Mouse (Mus musculus) liver, postnatal 0 days (tissue): ENCODE data around the gene Trim16. TPM values are rescaled to one million over a fixed set of nuclear protein-coding genes. Genes with fewer than 3 reads are reported as not detected.

Source experiments
- ATAC-seq: fragments of 200-750 bp; cut with Nextera tagmentation; 2 replicates; pipeline ENCODE4 v1.8.0; 2017; ENCODE audit warnings: mild to moderate bottlenecking, moderate library complexity
- DNase-seq: peaks from one replicate; pipeline ENCODE4 v3.0.0-alpha.2; 2016
- H3K27ac ChIP-seq: fragments of 300-500 bp; sonication (generic); 2 replicates; pipeline ENCODE4 v1.5.1; 2014; ENCODE audit warnings: antibody characterized with exemption, moderate library complexity, mild to moderate bottlenecking, low read depth
- H3K27me3 ChIP-seq: fragments of 300-500 bp; sonication (generic); 2 replicates; pipeline ENCODE4 v1.6.1; 2014; ENCODE audit warnings: low read length, control low read depth, mixed read lengths; ENCODE audit not compliant: insufficient read depth
- H3K36me3 ChIP-seq: fragments of 300-500 bp; sonication (generic); replicated peaks from 2 replicates; pipeline ENCODE4 v1.6.1; 2014; ENCODE audit warnings: mild to moderate bottlenecking, control low read depth, low read length, moderate library complexity, mixed read lengths; ENCODE audit not compliant: insufficient read depth
- H3K4me1 ChIP-seq: fragments of 300-500 bp; sonication (generic); 2 replicates; pipeline ENCODE4 v1.6.1; 2014; ENCODE audit warnings: antibody characterized with exemption, mild to moderate bottlenecking, control low read depth; ENCODE audit not compliant: insufficient read depth
- H3K4me2 ChIP-seq: fragments of 300-500 bp; sonication (generic); 2 replicates; pipeline ENCODE4 v1.6.1; 2014; ENCODE audit warnings: low read depth, mild to moderate bottlenecking, low read length, moderate library complexity, mixed read lengths
- H3K4me3 ChIP-seq: fragments of 300-500 bp; sonication (generic); 2 replicates; pipeline ENCODE4 v1.5.1; 2014; ENCODE audit warnings: low read depth, low read length
- H3K9ac ChIP-seq: fragments of 300-500 bp; sonication (generic); replicated peaks from 2 replicates; pipeline ENCODE4 v1.6.1; 2014; ENCODE audit warnings: mild to moderate bottlenecking, moderate library complexity
- H3K9me3 ChIP-seq: fragments of 300-500 bp; sonication (generic); 2 replicates; pipeline ENCODE4 v1.6.1; 2016; ENCODE audit warnings: mild to moderate bottlenecking, control low read depth, low read length, mixed read lengths
- CTCF ChIP-seq: sonication (generic); IDR thresholded peaks from 2 replicates; pipeline ENCODE4 v1.5.1; 2016; ENCODE audit warnings: antibody characterized with exemption, low read depth
- EP300 ChIP-seq: IDR thresholded peaks from 2 replicates; pipeline ENCODE4 v1.6.1; 2016; ENCODE audit warnings: antibody characterized with exemption, low read depth, mild to moderate bottlenecking
- WGBS: fragments of 180-500 bp; shearing (Covaris S2); extraction: QIAGEN DNeasy Blood & Tissue Kit; methylation state at CpG from one replicate; pipeline ENCODE4 v1.1.7; 2014; ENCODE audit not compliant: insufficient replicate concordance; 5-methylcytosine and 5-hydroxymethylcytosine counted together
- polyA plus RNA-seq: library from polyadenylated mRNA; unstranded; fragments of >200 nt; fragmentation: Nextera tagmentation; extraction: Ambion mirVana; gene quantifications from 2 replicates; pipeline ENCODE4 v1.2.1, GENCODE M21; 2015

Gene Trim16
- polyA plus RNA-seq, 1 experiment from 2014 or later, result 0.85 TPM

GRCm38 (mm10) chr11:62826106-62826733 is 6.2 kb downstream of the Trim16 start:
- WGBS, result 69% methylated on average over 6 of the region's 6 CpGs
- H3K27me3 ChIP-seq, result no peaks in the 10 kb centered on the region
- no peak overlapping the region for H3K27ac ChIP-seq
- H3K9me3 ChIP-seq, result no peaks in the 10 kb centered on the region
- H3K36me3 ChIP-seq, result no peaks in the 10 kb centered on the region
- H3K4me2 ChIP-seq, result no peak overlapping the region
- H3K9ac ChIP-seq, result no peak overlapping the region
- no peak for DNase-seq
- no peak for ATAC-seq
- TF ChIP-seq CTCF (no peak), EP300 (no peak)
- H3K4me1 ChIP-seq, result peaks cover 3% of the 10 kb centered on the region; the same call in 1 of the 2 replicates
- no peak overlapping the region for H3K4me3 ChIP-seq

- DNase-seq, result no peak
- Histone ChIP-seq H3K36me3 (no peaks in the 10 kb centered on the region), H3K9me3 (no peaks in the 10 kb centered on the region), H3K27ac (no peak overlapping the region), H3K4me2 (no peak overlapping the region), H3K4me3 (no peak overlapping the region), H3K9ac (no peak overlapping the region), H3K27me3 (no peaks in the 10 kb centered on the region), H3K4me1 (no peaks in the 10 kb centered on the region)
- WGBS, result 70% methylated on average over 4 of the region's 4 CpGs
- ATAC-seq, result no peak
- TF ChIP-seq CTCF (no peak), EP300 (no peak)
Measured at GRCm38 (mm10) chr11:62827135-62827534, 7.1 kb downstream of the Trim16 start.

- Histone ChIP-seq H3K4me2 (no peak overlapping the region), H3K9me3 (no peaks in the 10 kb centered on the region), H3K27me3 (no peaks in the 10 kb centered on the region), H3K4me3 (no peak overlapping the region), H3K36me3 (no peaks in the 10 kb centered on the region), H3K4me1 (no peaks in the 10 kb centered on the region), H3K9ac (no peak overlapping the region), H3K27ac (no peak overlapping the region)
- ATAC-seq (no peak), DNase-seq (no peak)
- TF ChIP-seq CTCF (no peak), EP300 (no peak)
- WGBS, result 75% methylated on average over 3 of the region's 3 CpGs
Measured at GRCm38 (mm10) chr11:62827911-62828310, 7.9 kb downstream of the Trim16 start.

GRCm38 (mm10) chr11:62830387-62830786 is 10.4 kb downstream of the Trim16 start:
- DNase-seq (no peak), ATAC-seq (no peak)

GRCm38 (mm10) chr11:62831906-62832305 is 11.9 kb downstream of the Trim16 start:
- ATAC-seq (no peak), DNase-seq (no peak)
- Histone ChIP-seq H3K4me3 (no peak overlapping the region), H3K9ac (no peak overlapping the region), H3K9me3 (no peaks in the 10 kb centered on the region), H3K27ac (no peak overlapping the region), H3K4me1 (no peaks in the 10 kb centered on the region), H3K36me3 (no peaks in the 10 kb centered on the region), H3K27me3 (no peaks in the 10 kb centered on the region), H3K4me2 (no peak overlapping the region)
- TF ChIP-seq CTCF (no peak), EP300 (no peak)

More at GRCm38 (mm10) chr11:62830387-62830786, 10.4 kb downstream of the Trim16 start:
- H3K4me3 ChIP-seq, result no peak overlapping the region
- no peaks in the 10 kb centered on the region for H3K36me3 ChIP-seq
- no peaks in the 10 kb centered on the region for H3K27me3 ChIP-seq
- H3K27ac ChIP-seq, result no peak overlapping the region
- H3K4me1 ChIP-seq, result no peaks in the 10 kb centered on the region
- H3K4me2 ChIP-seq, result no peak overlapping the region
- 72% methylated on average over 2 of the region's 2 CpGs for WGBS
- no peak overlapping the region for H3K9ac ChIP-seq
- TF ChIP-seq EP300 (no peak), CTCF (no peak)
- no peaks in the 10 kb centered on the region for H3K9me3 ChIP-seq

DNA sequence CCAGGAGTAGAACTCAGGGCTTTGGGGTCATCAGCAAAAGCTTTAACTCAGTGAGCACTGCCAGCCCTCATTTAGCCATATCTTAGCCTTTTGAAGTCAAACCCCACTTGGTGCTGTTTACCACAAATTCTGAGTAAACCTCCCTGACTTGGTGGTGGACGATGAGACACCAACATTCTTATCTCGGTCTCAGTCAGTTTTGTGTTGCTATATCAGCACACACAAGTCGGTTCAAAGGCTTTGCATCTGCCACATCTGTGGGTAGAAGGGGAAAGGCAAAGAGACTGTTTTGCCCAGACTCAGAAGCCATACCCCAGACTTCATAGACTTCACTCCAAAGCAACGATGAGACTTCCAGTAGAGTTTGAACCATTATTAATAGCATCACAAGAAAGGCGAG is 24.5 kb downstream of the Trim16 start:
- H3K9me3 ChIP-seq, result no peaks in the 10 kb centered on the region
- TF ChIP-seq CTCF, result no peak
- no peak for TF ChIP-seq EP300
- H3K36me3 ChIP-seq, result no peaks in the 10 kb centered on the region
- H3K9ac ChIP-seq, result no peak overlapping the region
- ATAC-seq, result no peak
- DNase-seq, result no peak
- H3K27ac ChIP-seq, result no peak overlapping the region
- no peak overlapping the region for H3K4me2 ChIP-seq
- 50% methylated on average over 5 of the region's 5 CpGs for WGBS
- H3K27me3 ChIP-seq, result no peaks in the 10 kb centered on the region
- H3K4me3 ChIP-seq, result no peak overlapping the region
- peaks cover 8% of the 10 kb centered on the region for H3K4me1 ChIP-seq
